Mouse (Mus musculus) T-helper 17 cell (primary cell): ENCODE results near the gene Ssh3.

Source experiments
- in situ Hi-C, 2 experiments: fragments of 300-600 bp; cut with MboI, MseI; formaldehyde crosslinking; loops; 1 replicate in 1 of 2; 2 replicates in 1 of 2; pipeline ENCODE4 v1.15.1; 2025; ENCODE audit warnings: high pct_unique_total_duplicates in 2 of 2

Gene Ssh3

GRCm38 (mm10) chr19:4247010-4247409 lies 22.0 kb downstream of the Ssh3 start:
- in situ Hi-C loops: no loop called here

- in situ Hi-C loops: loop anchor here in 1 of 2 experiments (5.0 kb wide), 1 partner anchor 37 kb away; no protein-coding TSS in a partner anchor
Measured at GRCm38 (mm10) chr19:4244775-4245174, 24.2 kb downstream of the Ssh3 start.

- in situ Hi-C loops: loop anchor here in 1 of 2 experiments (5.0 kb wide), 1 partner anchor 35 kb away; no protein-coding TSS in a partner anchor
Measured at GRCm38 (mm10) chr19:4242416-4242815, 26.6 kb downstream of the Ssh3 start.

GRCm38 (mm10) chr19:4240247-4240668 lies 28.7 kb downstream of the Ssh3 start:
- in situ Hi-C loops: loop anchor here in 1 of 2 experiments (5.0 kb wide), 1 partner anchor 33 kb away; no protein-coding TSS in a partner anchor

- in situ Hi-C loops: no loop called here
Measured at GRCm38 (mm10) chr19:4234548-4234947, 34.4 kb downstream of the Ssh3 start.

- in situ Hi-C loops: no loop called here
Measured at GRCm38 (mm10) chr19:4232651-4233050, 36.3 kb downstream of the Ssh3 start.

GRCm38 (mm10) chr19:4232186-4232572 lies 36.8 kb downstream of the Ssh3 start:
- in situ Hi-C loops: no loop called here

GRCm38 (mm10) chr19:4231253-4232185 lies 37.5 kb downstream of the Ssh3 start, which contains the start of gene Pold4:
Gene Pold4, plus strand, starts transcription at chr19:4231899.
- in situ Hi-C loops: no loop called here

GRCm38 (mm10) chr19:4230415-4230814 lies 38.6 kb downstream of the Ssh3 start:
- in situ Hi-C loops: no loop called here

GRCm38 (mm10) chr19:4229451-4230076 lies 39.4 kb downstream of the Ssh3 start:
- in situ Hi-C loops: no loop called here

- in situ Hi-C loops: no loop called here
Measured at GRCm38 (mm10) chr19:4228891-4229290, 40.1 kb downstream of the Ssh3 start.

- in situ Hi-C loops: no loop called here
Measured at GRCm38 (mm10) chr19:4227894-4228678, 40.9 kb downstream of the Ssh3 start.

- in situ Hi-C loops: no loop called here
Measured at GRCm38 (mm10) chr19:4227446-4227845, 41.5 kb downstream of the Ssh3 start.

- in situ Hi-C loops: no loop called here
Measured at GRCm38 (mm10) chr19:4226779-4227178, 42.2 kb downstream of the Ssh3 start.

GRCm38 (mm10) chr19:4222165-4222564 lies 46.8 kb downstream of the Ssh3 start:
- in situ Hi-C loops: no loop called here

GRCm38 (mm10) chr19:4220957-4221743 lies 47.8 kb downstream of the Ssh3 start:
- in situ Hi-C loops: no loop called here

GRCm38 (mm10) chr19:4220416-4220815 lies 48.6 kb downstream of the Ssh3 start:
- in situ Hi-C loops: no loop called here

- in situ Hi-C loops: no loop called here
Measured at GRCm38 (mm10) chr19:4219943-4220342, 49.0 kb downstream of the Ssh3 start.

GRCm38 (mm10) chr19:4218784-4219183 lies 50.2 kb downstream of the Ssh3 start:
- in situ Hi-C loops: no loop called here

GRCm38 (mm10) chr19:4218293-4218692 lies 50.7 kb downstream of the Ssh3 start:
- in situ Hi-C loops: no loop called here

- in situ Hi-C loops: no loop called here
Measured at GRCm38 (mm10) chr19:4217855-4218254, 51.1 kb downstream of the Ssh3 start.
